Mouse (Mus musculus) CD4-positive, CD25-positive, alpha-beta regulatory T cell, adult 4 months (primary cell): Measurements from ENCODE around the gene Scp2d1. TPM values are rescaled to one million over a fixed set of nuclear protein-coding genes. Genes with fewer than 3 reads are reported as not detected.
"Not testable (repeated sequence)": the region's sequence is repeated elsewhere in the genome, so short reads cannot be mapped to it uniquely, and the experiment has no call there.

Experiments used
- ATAC-seq: one replicate; pipeline ENCODE4 v1.8.0; 2017
- polyA plus RNA-seq, 2 experiments: library from polyadenylated mRNA; unstranded; fragments of 100-300 nt; shearing (Covaris generic); gene quantifications; one replicate each; pipeline ENCODE4 v1.2.1; 2017

Gene Scp2d1
- not detected for polyA plus RNA-seq

GRCm38 (mm10) chr2:144823356-144823755, at the start of gene Scp2d1:
Scp2d1 (plus strand) TSS chr2:144823656.
- ATAC-seq = not testable (repeated sequence)

- ATAC-seq = no peak
Observed at GRCm38 (mm10) chr2:144774636-144775160, 48.8 kb upstream of the Scp2d1 start.

- ATAC-seq = no peak
Observed at GRCm38 (mm10) chr2:144775626-144776025, 47.8 kb upstream of the Scp2d1 start.

- no peak for ATAC-seq
Observed at GRCm38 (mm10) chr2:144779263-144779662, 44.2 kb upstream of the Scp2d1 start.

- ATAC-seq = no peak
Observed at GRCm38 (mm10) chr2:144780731-144781130, 42.7 kb upstream of the Scp2d1 start.

GRCm38 (mm10) chr2:144781871-144782270, 41.6 kb upstream of the Scp2d1 start:
- no peak for ATAC-seq

GRCm38 (mm10) chr2:144782481-144782880, 41.0 kb upstream of the Scp2d1 start:
- ATAC-seq = no peak

GRCm38 (mm10) chr2:144783190-144783589, 40.3 kb upstream of the Scp2d1 start:
- no peak for ATAC-seq

- no peak for ATAC-seq
Observed at GRCm38 (mm10) chr2:144783831-144784230, 39.6 kb upstream of the Scp2d1 start.

GRCm38 (mm10) chr2:144791671-144792294, 31.7 kb upstream of the Scp2d1 start:
- no peak for ATAC-seq

GRCm38 (mm10) chr2:144797515-144797914, 25.9 kb upstream of the Scp2d1 start:
- ATAC-seq = no peak

GRCm38 (mm10) chr2:144807766-144808754, 15.4 kb upstream of the Scp2d1 start:
- no peak for ATAC-seq

- no peak for ATAC-seq
Observed at GRCm38 (mm10) chr2:144828457-144828985, 5.1 kb downstream of the Scp2d1 start.

GRCm38 (mm10) chr2:144836667-144837311, 13.3 kb downstream of the Scp2d1 start:
- no peak for ATAC-seq

GRCm38 (mm10) chr2:144837312-144837679, 13.8 kb downstream of the Scp2d1 start:
- no peak for ATAC-seq

- no peak for ATAC-seq
Observed at GRCm38 (mm10) chr2:144868827-144869226, 45.4 kb downstream of the Scp2d1 start.

Other genes starting within 250 kb of the Scp2d1 start
- 10 to 100 TPM; 18.1 to 28.9 TPM for gene Smim26, start 229.6 kb upstream of the Scp2d1 start, polyA plus RNA-seq
- 10 to 100 TPM; 77.6 to 83.2 TPM for gene Dtd1, start 223.8 kb upstream of the Scp2d1 start, polyA plus RNA-seq